Mouse (Mus musculus) sigmoid colon, adult 10 weeks (tissue): Measurements from ENCODE around the gene Vps37d. TPM values are rescaled to one million over a fixed set of nuclear protein-coding genes. Genes with fewer than 3 reads are reported as not detected.

Experiments used
- polyA plus RNA-seq: library from polyadenylated mRNA; stranded (reverse); fragments of 350-450 nt; fragmentation: Illumina TruSeq; extraction: RNeasy Lipid Tissue Mini Kit (QIAGEN cat#74804); gene quantifications from one replicate; pipeline ENCODE4 v1.2.3, GENCODE M21; 2014; ENCODE audit warnings: low read depth, low replicate concordance

The Vps37d gene
- polyA plus RNA-seq, result not detected

DNA sequence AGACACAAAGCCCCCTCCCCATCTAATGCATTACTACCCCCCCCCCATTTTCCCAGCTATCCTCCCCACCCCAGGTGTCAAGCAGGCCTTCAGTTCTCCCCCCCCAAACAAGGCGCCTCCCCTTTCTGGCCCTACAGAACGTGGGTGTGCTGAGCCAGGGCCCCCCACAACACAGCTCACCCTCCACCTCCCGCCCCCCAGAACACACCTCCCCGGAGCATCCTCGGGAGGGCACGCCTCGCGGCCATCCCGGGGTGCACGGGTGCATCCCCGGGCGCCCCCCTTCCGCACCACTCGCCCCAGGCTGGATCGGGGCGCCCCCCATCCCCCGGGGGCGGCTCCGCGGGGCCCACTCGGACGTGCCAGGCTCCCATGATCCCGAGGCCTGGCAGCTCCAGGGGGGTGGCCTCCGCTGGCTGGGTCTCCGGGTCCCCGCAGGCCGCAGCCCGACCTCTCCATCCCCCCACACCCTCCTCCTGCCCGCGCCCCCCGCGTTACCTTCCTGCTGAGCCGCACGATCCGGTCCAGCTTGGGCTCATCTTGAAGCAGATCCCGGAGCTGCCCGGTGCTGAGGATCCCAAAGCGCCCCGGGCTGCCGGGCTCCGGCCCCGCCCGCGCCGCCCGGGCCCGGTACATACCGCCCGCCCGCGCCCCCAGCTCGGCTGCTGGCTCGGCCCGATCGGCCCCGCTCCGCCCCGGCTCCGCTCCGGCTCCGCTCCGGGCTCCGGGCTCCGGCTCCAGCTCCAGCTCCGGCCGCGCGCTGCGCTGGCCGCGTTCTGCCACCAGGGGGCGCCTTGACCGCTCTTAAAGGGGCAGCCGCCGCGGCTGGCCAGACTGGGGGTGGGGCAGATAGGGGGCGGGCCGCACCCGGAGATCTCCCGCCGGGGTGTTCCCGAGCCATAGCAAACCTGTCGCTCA, at the start of gene Vps37d:
Vps37d (minus strand) TSS at position 703 of the 918 bp plus-strand sequence.

GRCm38 (mm10) chr5:135089653-135090052, 11.6 kb upstream of the Vps37d start, which contains the start of gene Mlxipl:
TSS of gene Mlxipl (plus strand) at chr5:135089890.

DNA sequence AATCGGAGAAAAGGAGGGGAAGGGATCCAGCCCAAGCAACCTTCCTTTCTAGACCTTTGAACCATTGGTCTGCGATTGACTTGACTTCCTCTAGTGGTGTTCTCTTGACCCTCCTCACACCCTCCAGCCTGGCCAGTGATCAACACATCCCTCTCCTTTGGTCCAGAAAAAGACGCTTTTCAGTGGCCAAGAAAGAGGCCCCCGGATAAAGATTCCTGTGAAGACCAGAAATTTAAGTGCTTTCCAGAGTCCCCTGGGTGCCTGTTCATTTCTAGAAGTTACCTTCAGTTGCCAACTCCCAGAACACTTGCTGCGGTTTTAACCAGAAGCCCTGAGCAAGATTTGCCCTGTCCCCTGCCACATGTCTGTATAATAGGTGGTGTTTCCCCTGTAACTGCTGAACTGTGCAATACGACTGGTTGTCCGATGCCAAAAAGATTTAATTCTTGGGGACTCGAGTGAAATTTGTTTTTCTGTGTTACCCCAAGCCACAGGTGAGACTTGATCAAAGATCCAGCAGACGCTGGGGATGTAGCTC, 13.1 kb downstream of the Vps37d start, which contains the start of gene Bud23:
Bud23 (minus strand) TSS at position 51 of the 538 bp plus-strand sequence.

DNA sequence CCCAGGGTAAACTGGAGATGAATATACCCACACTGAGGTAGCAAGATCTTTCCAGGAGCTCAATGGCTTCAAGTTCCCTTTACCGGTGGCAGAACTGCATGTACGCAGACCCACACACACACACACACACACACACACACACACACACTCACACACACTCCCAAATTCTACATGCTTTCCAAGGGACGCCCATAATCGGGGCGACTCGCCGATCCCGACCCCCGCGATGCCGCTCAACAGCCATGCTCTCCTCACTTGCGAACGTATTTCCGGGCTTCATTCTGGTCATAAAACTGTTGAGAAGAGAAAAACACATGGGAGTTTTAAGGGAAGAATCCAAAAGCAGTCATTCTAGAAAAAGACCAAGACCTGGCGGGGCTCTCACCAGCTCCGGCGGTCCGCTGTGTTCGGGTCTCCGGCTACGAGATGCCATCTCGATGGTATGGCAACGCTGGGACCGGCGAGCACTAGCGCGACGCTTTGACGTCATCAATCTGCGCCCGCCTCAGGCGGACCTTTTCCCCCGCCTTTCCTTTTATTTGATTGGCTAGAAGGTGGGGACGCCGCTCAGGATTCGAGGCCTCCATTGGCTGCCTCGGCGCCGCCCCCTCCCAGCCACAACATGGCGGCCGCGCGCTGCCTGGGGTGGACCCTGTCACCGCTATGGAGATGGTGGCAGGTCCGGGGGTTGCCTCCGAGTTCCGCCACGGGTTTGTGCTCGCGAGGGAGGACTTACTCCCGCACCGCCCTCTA, 14.3 kb downstream of the Vps37d start, which contains the start of gene Dnajc30:
Dnajc30 (plus strand) TSS at position 574 of the 753 bp plus-strand sequence.

GRCm38 (mm10) chr5:135023344-135024173, 54.5 kb downstream of the Vps37d start, which contains the start of gene Stx1a:
TSS of gene Stx1a (plus strand) at chr5:135023482.

Other genes with a start within 250 kb of the Vps37d start
- not detected for gene Tmem270, start 171.5 kb downstream of the Vps37d start, polyA plus RNA-seq
- gene Cldn13, start 162.7 kb downstream of the Vps37d start, polyA plus RNA-seq, result not detected
- gene Mettl27, start 145.9 kb downstream of the Vps37d start, polyA plus RNA-seq, result 10.4 TPM
- gene Cldn4, start 131.3 kb downstream of the Vps37d start, polyA plus RNA-seq, result 2.8 TPM
- 1.2 TPM for gene Cldn3, start 92.1 kb downstream of the Vps37d start, polyA plus RNA-seq
- gene Abhd11, start 69.1 kb downstream of the Vps37d start, polyA plus RNA-seq, result 9.0 TPM
- not detected for gene Stx1a, start 54.8 kb downstream of the Vps37d start, polyA plus RNA-seq
- 8.6 TPM for gene Dnajc30, start 14.1 kb downstream of the Vps37d start, polyA plus RNA-seq
- 12.6 TPM for gene Bud23, start 13.3 kb downstream of the Vps37d start, polyA plus RNA-seq
- 2.8 TPM for gene Mlxipl, start 11.6 kb upstream of the Vps37d start, polyA plus RNA-seq
- gene Tbl2, start 71.4 kb upstream of the Vps37d start, polyA plus RNA-seq, result 6.5 TPM
- gene Bcl7b, start 90.0 kb upstream of the Vps37d start, polyA plus RNA-seq, result 9.1 TPM
- 47.9 TPM for gene Baz1b, start 109.0 kb upstream of the Vps37d start, polyA plus RNA-seq
- 0.25 TPM for gene Fzd9, start 173.0 kb upstream of the Vps37d start, polyA plus RNA-seq